Mouse (Mus musculus) lung, postnatal 0 days (tissue): ENCODE results near the gene Prss21. TPM values are rescaled to one million over a fixed set of nuclear protein-coding genes. Genes with fewer than 3 reads are reported as not detected.

ENCODE experiments used
- ATAC-seq: fragments of 200-750 bp; cut with Nextera tagmentation; 2 replicates; pipeline ENCODE4 v1.8.0; 2017; ENCODE audit warnings: moderate library complexity
- DNase-seq: peaks from one replicate; pipeline ENCODE4 v3.0.0-alpha.2; 2016; ENCODE audit warnings: low spot score
- H3K27ac ChIP-seq: fragments of 300-500 bp; sonication (generic); 2 replicates; pipeline ENCODE4 v1.5.1; 2014; ENCODE audit warnings: antibody characterized with exemption, mild to moderate bottlenecking, low read length, mixed read lengths
- H3K27me3 ChIP-seq: fragments of 300-500 bp; sonication (generic); replicated peaks from 2 replicates; pipeline ENCODE4 v1.6.1; 2014; ENCODE audit warnings: low read length, mixed read lengths; ENCODE audit not compliant: insufficient read depth
- H3K36me3 ChIP-seq: fragments of 300-500 bp; sonication (generic); 2 replicates; pipeline ENCODE4 v1.6.1; 2014; ENCODE audit warnings: low read length, mixed read lengths; ENCODE audit not compliant: insufficient read depth
- H3K4me1 ChIP-seq: fragments of 300-500 bp; sonication (generic); 2 replicates; pipeline ENCODE4 v1.6.1; 2014; ENCODE audit warnings: antibody characterized with exemption, low read depth, low read length, mixed read lengths; ENCODE audit not compliant: insufficient read depth
- H3K4me2 ChIP-seq: fragments of 300-500 bp; sonication (generic); replicated peaks from 2 replicates; pipeline ENCODE4 v1.6.1; 2014; ENCODE audit warnings: low read depth, mild to moderate bottlenecking, low read length, moderate library complexity, mixed read lengths
- H3K4me3 ChIP-seq: fragments of 300-500 bp; sonication (generic); 2 replicates; pipeline ENCODE4 v1.5.1; 2014; ENCODE audit warnings: low read depth, low read length
- H3K9ac ChIP-seq: fragments of 300-500 bp; sonication (generic); replicated peaks from 2 replicates; pipeline ENCODE4 v1.6.1; 2014; ENCODE audit warnings: low read depth, mild to moderate bottlenecking
- H3K9me3 ChIP-seq: fragments of 300-500 bp; sonication (generic); 2 replicates; pipeline ENCODE4 v1.6.1; 2016; ENCODE audit warnings: low read length, mixed read lengths
- CTCF ChIP-seq: IDR thresholded peaks from 2 replicates; pipeline ENCODE4 v1.5.1; 2016; ENCODE audit warnings: antibody characterized with exemption, mild to moderate bottlenecking
- EP300 ChIP-seq: IDR thresholded peaks from 2 replicates; pipeline ENCODE4 v1.6.1; 2016; ENCODE audit warnings: antibody characterized with exemption, mild to moderate bottlenecking, control low read depth
- WGBS: fragments of 180-500 bp; shearing (Covaris S2); extraction: QIAGEN DNeasy Blood & Tissue Kit; methylation state at CpG from one replicate; pipeline ENCODE4 v1.1.7; 2014; 5-methylcytosine and 5-hydroxymethylcytosine counted together
- polyA plus RNA-seq: library from polyadenylated mRNA; unstranded; fragments of >200 nt; fragmentation: Nextera tagmentation; extraction: Ambion mirVana; gene quantifications from 2 replicates; pipeline ENCODE4 v1.2.1, GENCODE M21; 2015

The Prss21 gene
- polyA plus RNA-seq, 1 experiment from 2014 or later = not detected

DNA sequence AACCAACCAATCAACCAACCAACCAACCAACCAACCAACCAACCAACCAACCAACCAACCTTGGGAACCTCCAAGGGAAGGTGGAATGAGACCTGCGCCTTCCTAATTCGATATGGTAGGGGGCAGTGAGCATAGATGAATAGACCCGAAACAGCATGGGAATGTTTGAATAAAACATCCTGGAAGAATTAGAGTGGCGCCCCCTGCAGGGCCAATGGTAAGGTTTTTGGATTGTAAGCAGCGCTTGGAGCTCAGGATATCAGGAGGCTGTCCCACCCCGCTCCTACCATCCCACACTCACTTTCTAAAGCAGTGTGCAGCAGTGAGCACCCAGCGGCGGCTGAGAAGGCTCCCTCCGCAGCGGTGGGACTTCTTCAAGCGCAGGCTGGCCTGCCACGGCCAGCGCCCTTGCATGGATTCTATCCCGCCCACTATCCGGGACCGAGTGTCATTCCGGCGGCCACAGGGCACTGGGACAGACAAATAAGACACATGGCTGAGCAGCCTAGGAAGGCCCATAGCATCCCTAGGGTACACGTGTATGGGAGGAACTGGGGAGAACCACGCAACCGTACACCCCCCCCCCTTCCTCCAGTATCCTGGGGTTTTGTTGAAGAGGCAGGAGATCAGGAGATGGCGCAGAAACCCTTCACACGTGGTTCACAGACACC is 24.6 kb upstream of the Prss21 start:
- Histone ChIP-seq H3K9me3 (no peaks in the 10 kb centered on the region), H3K4me1 (no peaks in the 10 kb centered on the region), H3K36me3 (no peaks in the 10 kb centered on the region), H3K4me3 (no peak overlapping the region), H3K27me3 (no peaks in the 10 kb centered on the region), H3K4me2 (no peak overlapping the region), H3K9ac (no peak overlapping the region), H3K27ac (no peak overlapping the region)
- no peak; the same call in 1 of the 2 replicates for ATAC-seq
- peak; percentile 37 for TF ChIP-seq CTCF
- no peak for TF ChIP-seq EP300
- 53% methylated on average over 23 of the region's 23 CpGs for WGBS
- no peak for DNase-seq

DNA sequence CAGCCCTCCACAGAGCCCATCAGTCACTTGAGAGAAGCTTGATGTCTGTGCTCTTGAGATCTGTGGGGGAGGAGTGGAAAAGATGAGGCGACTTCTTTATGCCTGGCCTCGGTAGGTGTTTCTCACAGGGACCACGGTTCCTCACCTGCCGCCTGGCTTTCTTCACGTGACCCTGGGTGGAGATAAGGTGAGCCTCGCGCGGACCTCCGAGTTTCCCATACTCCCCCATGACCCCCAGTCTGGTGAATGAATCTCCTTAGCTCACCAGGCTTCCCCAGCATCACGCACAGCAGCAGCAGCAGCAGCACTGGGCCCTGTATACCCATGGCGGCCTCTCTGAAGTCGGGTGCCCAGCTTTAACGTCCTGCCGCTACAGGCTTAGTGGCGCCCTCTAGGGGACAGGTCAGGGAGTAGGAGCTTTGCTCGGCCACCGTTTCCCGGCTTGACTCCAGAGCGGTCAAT is 24.0 kb upstream of the Prss21 start, which contains the start of the genes Prss32 and Prss41:
TSS of gene Prss32 (plus strand) at position 44 of the 462 bp plus-strand sequence.
TSS of gene Prss41 (minus strand) at position 361 of the 462 bp plus-strand sequence.
- Histone ChIP-seq H3K4me3 (no peak within 1 kb of the TSS), H3K36me3 (no peaks in the 10 kb centered on the region), H3K9ac (no peak within 1 kb of the TSS), H3K4me2 (peak within 1 kb of the TSS; percentile 12; the same call in 1 of the 2 replicates), H3K27ac (no peak within 1 kb of the TSS), H3K4me1 (no peaks in the 10 kb centered on the region), H3K27me3 (no peaks in the 10 kb centered on the region), H3K9me3 (no peaks in the 10 kb centered on the region)
- ATAC-seq = peak; percentile 66
- 15% methylated on average over 19 of the region's 19 CpGs for WGBS
- TF ChIP-seq EP300 = no peak
- TF ChIP-seq CTCF = peak; percentile 74
- peak; percentile 40 for DNase-seq

DNA sequence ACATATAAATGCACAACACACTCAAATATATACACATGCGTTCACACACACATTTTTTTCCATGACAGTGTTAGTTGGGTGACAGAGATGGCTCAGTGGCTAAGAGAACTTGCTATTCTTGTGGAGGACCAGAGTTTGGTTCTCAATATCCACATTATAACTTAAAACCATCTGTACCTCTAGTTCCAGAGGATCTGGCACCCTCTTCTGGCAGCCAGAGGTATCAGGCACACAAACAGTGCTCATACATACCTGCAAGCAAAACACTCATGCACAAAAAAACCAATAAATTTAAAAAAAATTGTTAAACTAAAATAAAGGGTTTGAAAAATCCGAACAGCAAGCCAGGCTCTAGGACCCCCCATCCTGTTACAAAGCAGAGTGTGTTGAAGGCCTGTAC is 17.8 kb upstream of the Prss21 start:
- no peak for TF ChIP-seq EP300
- peak; percentile 40 for TF ChIP-seq CTCF
- WGBS = 61% methylated on average over 2 of the region's 2 CpGs
- DNase-seq = no peak

DNA sequence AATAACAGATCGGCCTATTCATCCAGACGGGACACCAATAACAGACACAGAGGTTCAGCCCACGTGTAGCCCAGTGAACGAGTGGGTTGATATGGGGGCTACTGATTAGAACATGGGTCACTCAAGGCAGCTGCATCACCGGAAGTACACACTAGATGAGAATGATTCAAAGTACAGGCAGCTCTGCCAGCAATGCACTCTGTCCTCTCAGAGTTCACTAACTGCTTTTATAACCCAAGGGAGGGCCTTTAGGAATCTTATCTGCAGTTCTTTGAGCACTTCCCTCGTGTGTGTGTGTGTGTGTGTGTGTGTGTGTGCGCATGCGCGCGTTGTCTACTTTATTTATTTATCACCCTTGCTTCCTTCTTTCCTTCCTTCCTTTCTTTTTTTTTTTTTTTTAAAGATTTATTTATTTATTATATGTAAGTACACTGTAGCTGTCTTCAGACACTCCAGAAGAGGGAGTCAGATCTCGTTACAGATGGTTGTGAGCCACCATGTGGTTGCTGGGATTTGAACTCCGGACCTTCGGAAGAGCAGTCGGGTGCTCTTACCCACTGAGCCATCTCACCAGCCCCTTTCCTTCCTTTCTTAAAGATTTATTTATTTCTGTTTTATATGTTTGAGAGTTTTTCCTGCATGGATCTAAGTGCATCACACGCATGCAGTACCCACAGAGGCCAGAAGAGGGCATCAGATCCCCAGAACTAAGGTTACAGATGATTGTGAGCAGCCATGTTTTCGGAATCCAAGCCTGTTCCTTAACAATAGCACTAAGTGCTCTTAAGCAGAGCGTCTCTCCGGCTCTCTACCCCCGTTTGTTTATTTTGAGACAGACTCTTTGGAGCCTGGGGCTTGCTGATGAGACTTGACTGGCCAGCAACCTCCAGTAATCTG is 16.8 kb upstream of the Prss21 start:
- Histone ChIP-seq H3K9me3 (no peaks in the 10 kb centered on the region), H3K9ac (no peak overlapping the region), H3K36me3 (no peaks in the 10 kb centered on the region), H3K4me2 (no peak overlapping the region), H3K27ac (no peak overlapping the region), H3K4me3 (no peak overlapping the region), H3K4me1 (no peaks in the 10 kb centered on the region), H3K27me3 (no peaks in the 10 kb centered on the region)
- TF ChIP-seq CTCF (peak; percentile 85), EP300 (no peak)
- DNase-seq (peak; percentile 78), ATAC-seq (peak; percentile 71)
- WGBS = 41% methylated on average over 18 of the region's 19 CpGs

More for the DNA sequence above, 17.8 kb upstream of the Prss21 start:
- Histone ChIP-seq H3K4me3 (no peak overlapping the region), H3K4me2 (no peak overlapping the region), H3K9ac (no peak overlapping the region), H3K27ac (no peak overlapping the region), H3K27me3 (no peaks in the 10 kb centered on the region), H3K9me3 (no peaks in the 10 kb centered on the region), H3K36me3 (no peaks in the 10 kb centered on the region), H3K4me1 (no peaks in the 10 kb centered on the region)
- no peak for ATAC-seq

DNA sequence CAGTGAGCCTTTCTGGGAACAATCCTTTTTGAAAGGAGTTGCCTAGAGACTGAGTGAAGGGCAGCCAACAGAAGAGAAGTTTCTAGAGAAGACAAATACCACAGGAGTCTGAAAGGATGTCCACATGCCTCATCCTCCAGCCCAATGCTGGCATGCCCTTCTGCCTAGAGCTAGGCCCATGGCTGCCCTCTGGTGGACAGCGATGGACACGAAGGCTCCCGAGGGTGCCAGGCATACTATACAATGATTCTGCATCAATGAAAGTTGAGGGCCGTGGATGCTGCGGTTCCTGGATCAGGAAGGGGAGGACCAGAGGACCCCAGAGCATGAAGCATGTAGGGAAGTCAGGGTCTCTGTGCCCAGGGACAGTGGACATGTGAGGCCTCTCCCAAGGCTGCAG is 14.6 kb upstream of the Prss21 start:
- ATAC-seq = peak; percentile 46; the same call in 1 of the 2 replicates
- TF ChIP-seq EP300 = no peak
- TF ChIP-seq CTCF = peak; percentile 75
- H3K4me3 ChIP-seq = no peak overlapping the region

DNA sequence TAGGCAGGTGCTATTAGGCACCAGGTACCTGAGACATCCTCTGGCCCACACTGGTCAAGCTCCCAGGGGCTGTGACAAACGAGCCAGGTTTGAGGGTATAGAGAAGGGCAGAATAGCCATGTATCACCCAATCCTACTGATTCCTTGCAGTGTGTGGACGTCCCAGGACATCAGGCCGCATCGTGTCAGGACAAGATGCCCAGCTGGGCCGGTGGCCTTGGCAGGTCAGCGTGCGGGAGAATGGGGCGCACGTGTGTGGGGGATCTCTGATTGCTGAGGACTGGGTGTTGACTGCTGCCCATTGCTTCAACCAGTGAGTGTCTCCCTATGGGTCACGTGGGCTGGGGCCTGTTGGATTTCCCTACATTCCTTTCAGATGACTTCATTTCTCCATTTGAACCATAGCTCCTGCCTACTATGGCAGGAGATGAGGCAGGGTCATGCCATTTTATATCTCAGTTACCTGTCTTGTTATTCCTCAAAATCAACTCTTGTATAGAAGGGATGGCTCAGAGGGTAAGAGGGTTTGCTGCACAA is 13.6 kb upstream of the Prss21 start:
- H3K4me1 ChIP-seq = no peaks in the 10 kb centered on the region
- no peak overlapping the region for H3K27ac ChIP-seq
- H3K27me3 ChIP-seq = no peaks in the 10 kb centered on the region
- no peak for TF ChIP-seq CTCF
- no peak for TF ChIP-seq EP300
- H3K9ac ChIP-seq = no peak overlapping the region
- WGBS = 73% methylated on average over 9 of the region's 10 CpGs
- H3K4me2 ChIP-seq = no peak overlapping the region
- no peaks in the 10 kb centered on the region for H3K36me3 ChIP-seq
- H3K9me3 ChIP-seq = no peaks in the 10 kb centered on the region
- no peak overlapping the region for H3K4me3 ChIP-seq
- DNase-seq (no peak), ATAC-seq (no peak)

More for the DNA sequence above, 14.6 kb upstream of the Prss21 start:
- Histone ChIP-seq H3K36me3 (no peaks in the 10 kb centered on the region), H3K27ac (no peak overlapping the region), H3K4me1 (no peaks in the 10 kb centered on the region), H3K9me3 (no peaks in the 10 kb centered on the region), H3K27me3 (no peaks in the 10 kb centered on the region), H3K4me2 (no peak overlapping the region), H3K9ac (no peak overlapping the region)
- 27% methylated on average over 5 of the region's 5 CpGs for WGBS
- DNase-seq = peak; percentile 47
